Mouse (Mus musculus): ENCODE results near the gene Susd4. TPM values are rescaled to one million over a fixed set of nuclear protein-coding genes. Genes with fewer than 3 reads are reported as not detected.

The Susd4 gene
- total RNA-seq, 2 experiments from 2014 or later, result 3.9 to 4.5 TPM

DNA sequence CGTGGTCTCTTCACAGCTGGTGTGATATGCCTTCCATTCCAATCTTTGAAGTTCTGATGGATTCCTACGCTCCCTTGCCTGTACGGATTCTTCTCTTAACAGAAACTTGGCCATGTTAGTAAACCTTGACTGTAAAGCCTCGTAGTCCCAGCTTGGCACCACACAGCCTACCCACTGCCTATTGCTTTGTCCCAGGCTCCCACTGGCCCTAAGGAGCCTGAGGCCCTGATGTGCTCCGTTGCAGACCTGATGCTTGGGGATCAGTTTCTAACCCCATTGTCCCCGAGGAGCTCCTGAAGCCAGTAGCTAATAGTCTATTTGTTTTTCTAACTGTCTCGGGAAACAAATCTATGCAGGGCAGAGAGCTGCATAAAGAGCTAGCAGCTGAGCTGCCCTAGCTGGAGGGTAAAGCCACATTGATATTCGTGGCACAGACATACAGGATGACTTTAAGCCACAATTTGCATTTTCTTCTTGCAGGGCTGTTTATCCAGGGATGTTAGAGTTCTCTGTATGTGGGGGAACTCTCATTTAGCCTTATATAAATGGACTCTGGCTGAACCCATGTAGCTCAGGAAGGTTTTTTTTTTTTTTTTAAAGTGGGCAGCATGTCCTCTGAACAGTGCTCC is 155.2 kb downstream of the Susd4 start:
- DNase-seq, result no peak

DNA sequence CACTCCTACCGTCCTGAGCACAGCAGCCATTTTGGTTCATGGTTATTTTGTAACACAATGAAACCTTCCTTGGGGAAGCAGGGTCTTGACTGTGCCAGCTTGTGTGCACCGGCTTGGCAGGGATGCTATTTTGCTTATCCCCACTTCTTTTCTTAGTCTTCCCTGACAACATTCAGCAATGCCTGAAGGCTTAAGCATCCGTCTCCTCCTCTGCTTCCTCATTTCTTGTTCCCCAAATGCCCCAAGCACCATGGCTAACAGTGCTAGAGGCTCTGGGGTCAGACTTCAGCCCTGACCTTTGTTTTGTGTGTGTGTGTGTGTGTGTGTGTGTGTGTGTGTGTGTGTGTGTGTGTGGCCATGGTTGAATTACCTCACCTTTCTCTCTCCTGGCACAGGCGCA is 159.2 kb downstream of the Susd4 start:
- DNase-seq, result no peak

DNA sequence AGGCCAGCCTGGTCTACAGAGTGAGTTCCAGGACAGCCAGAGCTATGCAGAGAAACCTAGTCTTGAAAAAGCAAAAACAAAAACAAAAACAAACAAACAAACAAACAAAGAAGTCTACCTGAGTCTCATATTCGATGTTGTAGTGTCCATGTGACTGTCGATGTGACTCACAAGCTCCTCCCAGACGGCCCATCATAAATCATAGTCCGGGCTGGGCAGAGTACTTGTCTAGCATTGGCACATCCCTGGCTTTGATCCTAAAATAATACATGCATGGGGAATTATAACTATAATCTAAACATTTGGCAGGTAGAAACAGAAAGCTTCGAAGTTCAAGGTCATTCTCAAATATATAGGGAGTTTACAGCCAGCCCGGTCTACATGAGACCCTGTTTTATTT is 162.8 kb downstream of the Susd4 start:
- DNase-seq, result no peak

DNA sequence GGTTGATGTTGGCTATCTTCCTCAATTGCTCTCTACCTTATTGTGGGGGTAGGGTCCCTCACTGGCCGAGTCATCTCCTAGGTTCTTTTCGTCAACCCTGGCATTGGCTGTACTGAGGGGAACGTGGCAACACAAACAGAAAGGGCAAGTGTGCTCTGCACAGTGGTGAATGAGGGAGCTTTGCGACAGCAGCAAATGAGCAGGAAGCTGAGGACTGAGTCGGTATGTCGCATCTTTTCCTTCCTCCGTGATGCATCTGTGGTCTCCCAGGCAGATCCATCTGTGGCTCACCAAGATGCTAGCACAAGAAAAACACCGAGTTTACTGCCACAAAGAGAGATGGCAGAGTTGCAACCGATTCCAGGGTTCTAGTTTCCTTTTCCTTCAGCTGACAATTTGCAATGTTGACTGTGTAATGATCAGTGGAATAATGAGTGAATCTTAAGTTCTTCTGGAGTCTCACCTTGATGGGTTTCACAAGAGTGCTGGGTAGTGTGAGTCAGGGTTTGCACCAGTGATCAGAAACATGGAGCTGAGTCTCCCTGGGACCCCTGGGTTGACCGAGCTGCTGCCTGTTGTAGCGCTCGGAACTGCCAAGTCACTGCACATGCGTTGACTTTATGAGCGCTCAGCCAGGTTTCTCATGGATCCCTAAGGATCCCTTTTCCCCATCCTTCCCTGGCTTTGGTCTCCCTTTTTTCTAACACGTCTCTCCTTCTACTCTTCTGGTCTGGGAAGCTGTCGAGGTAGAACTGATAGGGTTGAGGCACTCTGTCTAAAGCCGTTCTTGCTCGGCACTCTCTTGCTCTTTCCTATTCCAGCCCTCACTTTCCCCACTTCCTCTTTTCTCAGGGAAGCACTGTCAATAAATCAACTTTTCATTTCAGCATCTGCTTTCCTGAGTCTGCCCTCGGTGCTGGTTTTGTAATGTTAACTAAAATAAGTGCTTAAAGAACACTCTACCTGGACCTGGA is 164.5 kb downstream of the Susd4 start:
- no peak for DNase-seq

DNA sequence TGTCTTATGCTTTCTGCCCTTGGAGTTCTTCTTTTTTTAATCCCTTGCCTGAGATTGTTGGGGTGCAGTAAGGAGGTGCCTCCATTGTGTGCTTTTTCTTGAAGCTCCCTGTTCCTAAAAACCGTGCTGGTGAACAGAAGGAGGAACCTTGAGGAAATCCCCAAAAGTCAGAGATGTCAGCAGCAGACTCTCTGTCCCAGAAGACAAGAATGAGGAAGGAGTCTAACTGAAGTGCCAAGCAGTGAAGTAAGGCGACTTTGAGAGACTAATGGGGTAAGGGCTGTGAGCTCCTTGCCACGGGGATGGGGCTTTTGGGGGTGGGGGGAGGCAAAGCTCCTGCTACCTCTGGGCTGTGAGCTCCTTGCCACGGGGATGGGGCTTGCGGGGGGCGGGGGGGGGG is 171.8 kb downstream of the Susd4 start:
- DNase-seq, result no peak

DNA sequence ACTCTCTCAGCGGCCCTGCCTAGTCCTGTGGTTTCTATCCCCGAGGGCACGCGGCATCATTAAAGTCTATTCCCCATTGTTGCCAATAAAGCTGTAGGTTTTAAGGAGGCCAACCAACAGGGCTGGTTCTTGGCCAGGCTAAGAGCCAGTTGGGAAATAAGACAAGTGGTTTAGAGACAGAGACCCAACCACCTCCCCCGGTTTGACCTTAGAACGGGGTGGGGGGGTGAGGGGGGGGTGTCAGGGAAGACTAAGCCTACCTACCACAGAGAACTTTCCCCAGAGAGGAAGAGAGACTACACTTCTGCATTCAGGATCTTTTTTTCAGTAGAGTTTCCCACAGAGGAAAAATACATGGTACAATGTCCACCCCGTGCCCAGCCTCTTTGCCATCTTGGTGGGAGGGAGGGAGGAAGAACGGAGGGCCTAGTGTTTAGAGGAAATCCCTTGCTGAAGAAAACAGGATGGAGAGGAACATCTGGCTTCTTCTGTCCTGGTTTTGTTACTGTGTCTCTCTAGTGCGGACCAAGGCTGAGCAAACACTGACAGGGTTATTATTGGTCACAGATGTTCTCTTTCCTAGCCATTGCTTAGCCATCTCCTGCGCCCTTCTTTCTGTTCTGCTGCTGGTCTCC is 173.9 kb downstream of the Susd4 start:
- no peak for DNase-seq

DNA sequence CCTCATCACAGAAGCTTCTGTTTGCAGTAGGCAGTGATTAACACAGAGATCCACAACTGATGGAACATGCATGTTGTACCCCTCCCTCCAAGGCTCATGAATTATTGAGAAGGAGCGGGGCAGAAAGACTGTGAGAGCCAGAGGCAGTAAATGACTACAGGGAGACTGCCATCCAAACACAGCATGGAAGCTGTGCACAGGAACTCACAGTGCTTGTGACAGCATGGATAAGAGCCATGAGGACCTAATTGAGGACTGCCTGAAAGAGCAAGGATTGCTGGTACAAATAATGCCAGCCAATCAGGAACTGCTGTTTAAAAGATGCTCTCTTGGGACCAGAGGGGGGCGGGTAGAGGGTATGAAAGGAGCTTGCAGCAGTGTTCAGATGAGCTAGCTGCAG is 178.3 kb downstream of the Susd4 start:
- no peak for DNase-seq

DNA sequence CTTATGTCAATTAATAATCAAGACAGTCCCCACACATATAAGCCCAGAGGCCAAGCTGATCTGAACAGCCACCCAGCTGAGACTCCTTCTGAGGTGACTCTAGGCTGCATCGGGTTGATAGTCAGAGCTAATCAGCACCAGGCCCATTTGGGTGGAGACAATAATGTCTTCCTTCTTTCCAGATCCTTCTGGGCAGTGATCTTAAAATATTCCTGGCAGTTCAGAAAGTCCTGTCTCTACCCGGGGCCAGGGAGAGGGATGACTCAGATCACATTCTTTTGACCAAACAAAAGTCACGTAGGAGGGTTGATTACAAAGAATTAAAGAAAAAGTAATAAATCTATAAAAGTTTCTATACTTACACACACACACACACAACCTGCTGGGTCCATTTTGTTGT is 180.3 kb downstream of the Susd4 start:
- DNase-seq, result no peak

DNA sequence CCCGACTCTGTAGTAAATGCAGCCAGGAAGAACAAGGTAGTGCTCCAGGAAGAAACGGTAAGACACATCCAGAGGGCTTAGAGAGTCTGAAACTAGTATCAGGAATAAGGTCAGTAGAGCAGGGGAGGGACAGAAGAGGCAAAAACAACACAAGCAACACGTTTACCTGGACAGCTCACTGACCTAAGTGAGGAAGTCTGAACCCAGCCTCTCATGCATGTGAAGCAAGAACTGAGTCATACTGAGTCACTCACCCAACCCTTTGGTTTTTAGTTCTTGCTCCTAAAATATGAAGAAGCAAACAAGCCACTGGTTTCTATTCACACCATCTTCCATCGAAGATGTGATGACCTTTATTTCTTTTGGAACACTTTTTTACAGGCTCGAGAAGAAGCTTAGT is 181.0 kb downstream of the Susd4 start:
- no peak for DNase-seq

DNA sequence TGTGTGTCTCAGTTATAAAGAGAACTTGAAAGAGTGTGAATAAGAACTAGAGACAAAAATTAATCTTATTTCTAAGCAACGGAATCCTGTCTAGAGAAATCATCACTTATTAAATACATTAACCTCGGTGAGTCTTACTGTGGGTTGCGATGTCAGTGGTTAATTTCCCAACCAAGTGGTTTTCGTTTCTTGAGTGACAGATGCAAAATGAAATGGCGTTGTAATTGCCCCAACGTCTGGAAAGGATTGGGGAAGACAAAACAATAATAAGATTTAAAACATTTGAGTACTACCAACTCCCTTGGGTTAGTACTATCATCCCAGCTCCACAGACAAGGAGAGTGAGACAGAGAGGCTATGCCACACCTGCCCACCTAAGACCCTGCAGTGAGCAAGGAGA is 181.9 kb downstream of the Susd4 start:
- no peak for DNase-seq

Other genes starting within 250 kb of the Susd4 start
- gene Capn2, start 246.3 kb upstream of the Susd4 start, total RNA-seq (2021), result 10 to 100 TPM; 79.3 to 94.3 TPM
- gene Capn8, start 198.9 kb upstream of the Susd4 start, total RNA-seq (2021), result not detected
- not detected for gene Ccdc185, start 14.7 kb upstream of the Susd4 start, total RNA-seq (2021)
- 1 to 10 TPM; 1.6 to 2.4 TPM for gene Tlr5, start 190.9 kb downstream of the Susd4 start, total RNA-seq (2021)